In genomic region chr13:113464190-113465064, GRCm38 (mm10) we compare ENCODE assay signal across 15 mouse cellular contexts.
DNase-seq lines count a peak whose midpoint lies in the region; ATAC-seq and TF ChIP-seq lines count a peak whose summit lies in the region.
"Had no signal": no experiment of that assay in that cellular context is flagged by ENCODE, and none has a peak within 500 bp of the region (broad histone marks: within the 10 kb centered on the region; RNA-seq: fewer than 3 reads in every experiment).

No protein-coding gene starts in this region.

- no peak overlapping the region for H3K9ac ChIP-seq in midbrain, postnatal 0 days (replicated peaks; ENCODE audit: low read length, poor library complexity, severe bottlenecking)
- H3K9ac ChIP-seq: forebrain, embryonic 15.5 days; liver, embryonic 13.5 days had no signal

- no peak overlapping the region for H3K4me3 ChIP-seq in midbrain, postnatal 0 days (ENCODE audit: low read depth, low read length)
- H3K4me3 ChIP-seq in limb, embryonic 10.5 days = no peak overlapping the region
- H3K4me3 ChIP-seq: forebrain, embryonic 15.5 days; liver, embryonic 13.5 days had no signal

- no peak overlapping the region for H3K27ac ChIP-seq in midbrain, postnatal 0 days (ENCODE audit: low read depth, low read length)
- H3K27ac ChIP-seq in limb, embryonic 10.5 days = no peak overlapping the region
- H3K27ac ChIP-seq: forebrain, embryonic 15.5 days; liver, embryonic 13.5 days had no signal

- no peak for DNase-seq in frontal cortex, postnatal 25 days (ENCODE audit: low spot score in 2 of 2)
- peak; percentile 91 for DNase-seq in Patski (ENCODE audit: low read depth, low spot score)
- DNase-seq in brain, embryonic 14.5 days (ENCODE audit: low read depth) = peak; percentile 65
- DNase-seq in midbrain, postnatal 0 days (ENCODE audit: low spot score) = peak; percentile 65
- DNase-seq in limb, embryonic 10.5 days (ENCODE audit: low spot score) = no peak
- DNase-seq in heart, adult 18-20 months = no peak
- DNase-seq: cerebellum, adult 11 months; gastrocnemius, postnatal 14 days; kidney, adult 11 months; liver, embryonic 13.5 days; lung, postnatal 4 days; thymus, postnatal 14 days had no signal

- peak; percentile 85 for ATAC-seq in frontal cortex, adult (ENCODE audit: low TSS enrichment)
- no peak for ATAC-seq in Patski
- no peak for ATAC-seq in midbrain, postnatal 0 days (ENCODE audit: low FRiP score)
- no peak for ATAC-seq in megakaryocyte progenitor cell, adult 5-6 weeks (replicated peaks; ENCODE audit: poor library complexity)
- ATAC-seq: forebrain, embryonic 15.5 days had no signal

- CTCF ChIA-PET in Patski (lab: Charles Lee) = interaction anchor here (1.0 to 1.4 kb wide), 2 partner anchors 15 to 22 kb away, joined by 3 read pairs; no protein-coding TSS in a partner anchor

- H3K36me3 ChIP-seq in midbrain, postnatal 0 days (ENCODE audit: insufficient read depth, low read length) = no peaks in the 10 kb centered on the region
- H3K36me3 ChIP-seq in limb, embryonic 10.5 days = no peaks in the 10 kb centered on the region
- H3K36me3 ChIP-seq: forebrain, embryonic 15.5 days; liver, embryonic 13.5 days had no signal

- H3K4me2 ChIP-seq in midbrain, postnatal 0 days (ENCODE audit: low read depth, low read length, poor library complexity, severe bottlenecking) = no peak overlapping the region
- H3K4me2 ChIP-seq: forebrain, embryonic 15.5 days; liver, embryonic 13.5 days had no signal

- no peak for TF ChIP-seq CTCF in Patski (IDR thresholded peaks at IDR 0.05)
- TF ChIP-seq CTCF in brain, embryonic 14.5 days (IDR thresholded peaks at IDR 0.05; ENCODE audit: borderline replicate concordance, extremely low read depth, insufficient read depth, insufficient read length) = no peak
- TF ChIP-seq CTCF in midbrain, postnatal 0 days (IDR thresholded peaks at IDR 0.05) = no peak

- WGBS in midbrain, postnatal 0 days = 72% methylated on average over 10 of the region's 10 CpGs
- 79% methylated on average over 10 of the region's 10 CpGs for WGBS in limb, embryonic 10.5 days

- no peaks in the 10 kb centered on the region for H3K9me3 ChIP-seq in midbrain, postnatal 0 days (ENCODE audit: low read length)
- no peaks in the 10 kb centered on the region for H3K9me3 ChIP-seq in limb, embryonic 10.5 days (replicated peaks)
- H3K9me3 ChIP-seq: forebrain, embryonic 15.5 days; liver, embryonic 13.5 days had no signal

- no peak for TF ChIP-seq POLR2A in brain, embryonic 14.5 days (IDR thresholded peaks at IDR 0.05; ENCODE audit: borderline replicate concordance, extremely low read depth, insufficient read depth, insufficient read length, poor library complexity, severe bottlenecking)

- no peaks in the 10 kb centered on the region for H3K27me3 ChIP-seq in Patski
- no peaks in the 10 kb centered on the region for H3K27me3 ChIP-seq in midbrain, postnatal 0 days (ENCODE audit: insufficient read depth, low read length)
- no peaks in the 10 kb centered on the region for H3K27me3 ChIP-seq in limb, embryonic 10.5 days (ENCODE audit: low read depth, poor library complexity, severe bottlenecking)
- H3K27me3 ChIP-seq: forebrain, embryonic 15.5 days; liver, embryonic 13.5 days had no signal

- in situ Hi-C loops in Patski (cut with MboI; ENCODE audit: low pct_unique_long_range_greater_than_20kb) = loop anchor here (5.0 to 10.0 kb wide), 2 partner anchors 122 to 150 kb away; partner anchors contain the start of gene Snx18

- H3K4me1 ChIP-seq in midbrain, postnatal 0 days (ENCODE audit: insufficient read depth, low read length) = no peaks in the 10 kb centered on the region
- no peaks in the 10 kb centered on the region for H3K4me1 ChIP-seq in limb, embryonic 10.5 days
- H3K4me1 ChIP-seq: forebrain, embryonic 15.5 days; liver, embryonic 13.5 days had no signal

- POLR2A ChIA-PET in Patski (lab: Charles Lee) = no interaction called here

Comparison
In these comparisons a context has a peak if more than half of its experiments do, and no peak if none do; other contexts are left out.
1. DNase-seq: peak in Patski (single experiment), brain, embryonic 14.5 days (single experiment) and midbrain, postnatal 0 days (single experiment); none in frontal cortex, postnatal 25 days (0 of 2), limb, embryonic 10.5 days (single experiment) and heart, adult 18-20 months (0 of 2).